10 mouse cellular contexts compared by ENCODE assay signal in the genomic region with DNA sequence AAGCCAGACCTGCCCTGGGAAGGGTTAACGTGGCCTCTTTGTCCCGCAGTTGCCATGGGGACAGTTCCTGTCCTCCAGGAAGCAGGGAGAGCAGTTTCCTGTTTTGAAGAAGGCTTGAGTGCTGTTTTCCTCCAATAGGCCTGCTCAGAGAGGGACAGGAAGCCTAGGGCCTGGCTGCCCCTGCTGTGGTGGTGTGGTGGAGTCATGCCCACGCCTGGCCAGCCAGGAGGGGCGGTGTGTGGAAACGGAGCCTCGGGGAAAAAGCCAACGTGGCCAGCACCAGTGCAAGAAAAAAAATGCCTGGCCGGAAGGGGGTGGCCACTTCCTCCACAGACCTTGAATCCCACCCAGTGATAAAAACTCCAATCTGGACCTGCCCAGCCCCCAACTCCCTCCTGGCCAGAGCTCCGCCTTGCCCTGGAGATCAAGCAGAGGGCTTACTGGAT. TPM values are rescaled to one million over a fixed set of nuclear protein-coding genes. Genes with fewer than 3 reads are reported as not detected.
DNase-seq lines count a peak whose midpoint lies in the region; ATAC-seq and TF ChIP-seq lines count a peak whose summit lies in the region.
"Had no signal": no experiment of that assay in that cellular context is flagged by ENCODE, and none has a peak within 500 bp of the region (broad histone marks: within the 10 kb centered on the region; RNA-seq: fewer than 3 reads in every experiment).

No protein-coding gene starts in this region.

- TF ChIP-seq CTCF in thymus, adult 2 months (IDR thresholded peaks at IDR 0.05; ENCODE audit: borderline replicate concordance, control insufficient read depth, extremely low read depth, insufficient read depth, low read length, poor library complexity): no peak
- TF ChIP-seq CTCF in hindbrain, postnatal 0 days (IDR thresholded peaks at IDR 0.05; ENCODE audit: low read depth): 0 out of 2 replicates have a peak, but pooled peaks have one; percentile 11

- H3K27ac ChIP-seq in thymus, adult 2 months (ENCODE audit: control insufficient read depth, insufficient read depth, low read length): no peak overlapping the region
- H3K27ac ChIP-seq in hindbrain, postnatal 0 days: no peak overlapping the region; the same call in 1 of the 2 replicates
- peak overlapping the region; percentile 23; the same call in 1 of the 2 replicates for H3K27ac ChIP-seq in liver, embryonic 13.5 days
- H3K27ac ChIP-seq: limb, embryonic 13.5 days had no signal

- no peak for TF ChIP-seq POLR2A in thymus, adult 2 months (IDR thresholded peaks at IDR 0.05; ENCODE audit: control insufficient read depth, extremely low read depth, insufficient read depth, low read length, poor library complexity)

- DNase-seq in thymus, postnatal 0 days (ENCODE audit: low spot score): peak; percentile 4
- DNase-seq in thymus, adult 2 months: no peak
- DNase-seq in gastrocnemius, postnatal 10 days: peak; percentile 41
- DNase-seq in hindbrain, postnatal 0 days (ENCODE audit: low spot score): peak; percentile 54
- DNase-seq in liver, embryonic 13.5 days: no peak
- peak; percentile 19 for DNase-seq in naive thymus-derived CD4-positive, alpha-beta T cell, adult 2 months (ENCODE audit: low read depth)
- DNase-seq in layer of hippocampus, adult 8-10 months (ENCODE audit: low spot score in 2 of 2): no peak
- no peak for DNase-seq in cerebellum, adult 9-10 months

- no peaks in the 10 kb centered on the region for H3K9me3 ChIP-seq in hindbrain, postnatal 0 days (ENCODE audit: low read length)
- no peaks in the 10 kb centered on the region for H3K9me3 ChIP-seq in liver, embryonic 13.5 days (replicated peaks)
- H3K9me3 ChIP-seq: limb, embryonic 13.5 days had no signal

- ATAC-seq in hindbrain, postnatal 0 days: peak; percentile 75; the same call in 1 of the 2 replicates
- ATAC-seq in liver, embryonic 13.5 days (ENCODE audit: low read depth): peak; percentile 67
- ATAC-seq: Patski had no signal

- no peaks in the 10 kb centered on the region; the same call in 1 of the 2 replicates for H3K27me3 ChIP-seq in thymus, adult 2 months (ENCODE audit: control insufficient read depth, insufficient read depth, low read length)
- H3K27me3 ChIP-seq in hindbrain, postnatal 0 days (ENCODE audit: insufficient read depth, low read length): no peaks in the 10 kb centered on the region
- peaks cover 10% of the 10 kb centered on the region for H3K27me3 ChIP-seq in liver, embryonic 13.5 days
- H3K27me3 ChIP-seq: Patski had no signal

- no peak overlapping the region for H3K4me3 ChIP-seq in thymus, adult 2 months (ENCODE audit: control insufficient read depth, insufficient read depth, low read length)
- H3K4me3 ChIP-seq in hindbrain, postnatal 0 days (ENCODE audit: low read length): no peak overlapping the region
- no peak overlapping the region for H3K4me3 ChIP-seq in liver, embryonic 13.5 days (replicated peaks)
- H3K4me3 ChIP-seq: limb, embryonic 13.5 days had no signal

- no peaks in the 10 kb centered on the region for H3K36me3 ChIP-seq in thymus, adult 2 months (ENCODE audit: control insufficient read depth, insufficient read depth, low read length)
- H3K36me3 ChIP-seq in hindbrain, postnatal 0 days (ENCODE audit: insufficient read depth, low read length): no peaks in the 10 kb centered on the region
- H3K36me3 ChIP-seq in liver, embryonic 13.5 days: no peaks in the 10 kb centered on the region
- H3K36me3 ChIP-seq: limb, embryonic 13.5 days had no signal

- no peak overlapping the region for H3K9ac ChIP-seq in hindbrain, postnatal 0 days (replicated peaks; ENCODE audit: low read length)
- no peak overlapping the region for H3K9ac ChIP-seq in liver, embryonic 13.5 days
- H3K9ac ChIP-seq: limb, embryonic 13.5 days had no signal

- no peak overlapping the region for H3K4me2 ChIP-seq in hindbrain, postnatal 0 days (ENCODE audit: low read depth, low read length)
- H3K4me2 ChIP-seq in liver, embryonic 13.5 days: no peak overlapping the region
- H3K4me2 ChIP-seq: limb, embryonic 13.5 days had no signal

- peaks cover 11% of the 10 kb centered on the region for H3K4me1 ChIP-seq in thymus, adult 2 months (replicated peaks; ENCODE audit: control insufficient read depth, insufficient read depth, low read length)
- no peaks in the 10 kb centered on the region for H3K4me1 ChIP-seq in hindbrain, postnatal 0 days (ENCODE audit: insufficient read depth, low read length)
- peaks cover 20% of the 10 kb centered on the region for H3K4me1 ChIP-seq in liver, embryonic 13.5 days (replicated peaks)

- 20% methylated on average over 9 of the region's 9 CpGs for WGBS in thymus, adult 2 months
- 46% methylated on average over 9 of the region's 9 CpGs for WGBS in hindbrain, postnatal 0 days
- WGBS in liver, embryonic 13.5 days (ENCODE audit: insufficient replicate concordance): 13% methylated on average over 9 of the region's 9 CpGs

RNA-seq across cellular contexts. Expression of a gene that starts 6.5 kb away (rescaled TPM):
- 3.3 and 3.6 TPM in 2 replicates for polyA plus RNA-seq in thymus, postnatal 0 days (2015; fragmentation: Nextera tagmentation; extraction: Ambion mirVana)
- polyA plus RNA-seq in thymus, adult 2 months (2012; rRNA removed): 5.1 and 5.6 TPM in 2 replicates
- 10 to 100 TPM; 12.7 to 16.1 TPM for total RNA-seq in gastrocnemius, postnatal 10 days (2021)
- total RNA-seq in hindbrain, postnatal 0 days (2014; rRNA removed): 17.6 and 17.7 TPM in 2 replicates
- polyA plus RNA-seq in hindbrain, postnatal 0 days (2015; fragmentation: Nextera tagmentation; extraction: Ambion mirVana): 9.1 and 9.4 TPM in 2 replicates
- polyA plus RNA-seq in liver, embryonic 13.5 days (2015; fragmentation: Nextera tagmentation; extraction: Ambion mirVana): 2.4 and 2.7 TPM in 2 replicates
- total RNA-seq in layer of hippocampus, adult 8-10 months (2022): 1 to 10 TPM; 4.0 to 6.0 (median 5.4) TPM

Comparison
In these comparisons a context has a peak if more than half of its experiments do, and no peak if none do; other contexts are left out.
1. DNase-seq: peak in thymus, postnatal 0 days (single experiment), gastrocnemius, postnatal 10 days (single experiment), hindbrain, postnatal 0 days (single experiment) and naive thymus-derived CD4-positive, alpha-beta T cell, adult 2 months (single experiment); none in thymus, adult 2 months (single experiment), liver, embryonic 13.5 days (single experiment), layer of hippocampus, adult 8-10 months (0 of 2) and cerebellum, adult 9-10 months (single experiment).